Mouse (Mus musculus) heart, postnatal 4 days (tissue): Measurements from ENCODE around the gene Gdpgp1. TPM values are rescaled to one million over a fixed set of nuclear protein-coding genes. Genes with fewer than 3 reads are reported as not detected.

Experiments
- DNase-seq: peaks from one replicate; pipeline ENCODE4 v3.0.0; 2021
- total RNA-seq, 2 experiments: library from RNA; stranded (reverse); gene quantifications; 2 replicates each; pipeline ENCODE4 v1.2.3; 2021

Gene Gdpgp1
- total RNA-seq, 2 experiments from 2014 or later, result 2.5 to 2.6 TPM

GRCm38 (mm10) chr7:80227065-80227464 is 5.6 kb upstream of the Gdpgp1 start:
- DNase-seq, result no peak

GRCm38 (mm10) chr7:80230196-80230595 is 2.5 kb upstream of the Gdpgp1 start:
- DNase-seq, result no peak

GRCm38 (mm10) chr7:80231971-80232488 is 635 bp upstream of the Gdpgp1 start:
- no peak for DNase-seq

- DNase-seq, result no peak
These were observed 1.1 kb downstream of the Gdpgp1 start for GRCm38 (mm10) chr7:80233799-80234198.

GRCm38 (mm10) chr7:80238542-80238941 is 5.9 kb downstream of the Gdpgp1 start:
- no peak for DNase-seq

- DNase-seq, result no peak
These were observed 9.0 kb downstream of the Gdpgp1 start for GRCm38 (mm10) chr7:80241661-80242060.

- no peak for DNase-seq
These were observed 12.2 kb downstream of the Gdpgp1 start for GRCm38 (mm10) chr7:80244851-80245250.

GRCm38 (mm10) chr7:80246148-80246721 is 13.6 kb downstream of the Gdpgp1 start, which contains the start of gene Ttll13:
Gene Ttll13 (plus strand): TSS chr7:80246376.
- peak; percentile 98 for DNase-seq

- DNase-seq, result no peak
These were observed 14.2 kb downstream of the Gdpgp1 start for GRCm38 (mm10) chr7:80246859-80247258.

- no peak for DNase-seq
These were observed 19.8 kb downstream of the Gdpgp1 start for GRCm38 (mm10) chr7:80252437-80252836.

- no peak for DNase-seq
These were observed 20.2 kb downstream of the Gdpgp1 start for GRCm38 (mm10) chr7:80252886-80253285.

- DNase-seq, result no peak
These were observed 23.3 kb downstream of the Gdpgp1 start for GRCm38 (mm10) chr7:80255981-80256380.

GRCm38 (mm10) chr7:80257706-80258105 is 25.0 kb downstream of the Gdpgp1 start:
- no peak for DNase-seq

- peak; percentile 87 for DNase-seq
These were observed 28.1 kb downstream of the Gdpgp1 start, which contains the start of gene Ngrn for GRCm38 (mm10) chr7:80260625-80261371. Gene Ngrn (plus strand): TSS chr7:80261215.

GRCm38 (mm10) chr7:80261372-80261990 is 28.8 kb downstream of the Gdpgp1 start:
- DNase-seq, result no peak

- no peak for DNase-seq
These were observed 31.9 kb downstream of the Gdpgp1 start for GRCm38 (mm10) chr7:80264606-80265005.

GRCm38 (mm10) chr7:80267764-80268163 is 35.1 kb downstream of the Gdpgp1 start:
- no peak for DNase-seq

GRCm38 (mm10) chr7:80268897-80269750 is 36.5 kb downstream of the Gdpgp1 start, which contains the start of gene Vps33b:
Gene Vps33b (plus strand): TSS chr7:80269649.
- peak; percentile 98 for DNase-seq

- DNase-seq, result peak; percentile 57
These were observed 37.1 kb downstream of the Gdpgp1 start for GRCm38 (mm10) chr7:80269751-80270255.

GRCm38 (mm10) chr7:80273456-80273855 is 40.8 kb downstream of the Gdpgp1 start:
- no peak for DNase-seq

GRCm38 (mm10) chr7:80276374-80276773 is 43.7 kb downstream of the Gdpgp1 start:
- no peak for DNase-seq

GRCm38 (mm10) chr7:80280032-80280431 is 47.4 kb downstream of the Gdpgp1 start:
- no peak for DNase-seq
